Mouse (Mus musculus): ENCODE measurements at regions not wholly inside any gene's neighbourhood (a gene's known extent, or its start where the extent isn't known, plus 50 kb on each side); places are given as distances from the start of the nearest gene placed in this dataset.

DNA sequence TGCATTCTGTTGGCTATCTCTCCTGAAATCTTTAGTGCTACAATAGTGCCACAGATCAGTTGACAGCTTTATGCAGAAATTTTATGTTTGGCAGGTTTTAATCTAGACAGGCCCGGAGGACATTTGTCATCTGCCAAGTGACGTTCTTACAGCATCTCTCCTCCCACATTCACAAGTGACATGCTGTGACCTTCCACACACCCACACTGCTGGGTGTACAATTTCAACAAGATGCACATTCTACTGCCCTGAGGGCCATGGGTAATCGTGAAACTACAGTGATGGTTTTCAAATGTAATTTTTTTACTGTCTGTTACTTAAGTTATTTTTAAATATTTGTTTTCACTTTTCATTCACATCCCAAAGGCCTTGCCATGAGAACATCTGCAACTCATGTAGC lies 639.2 kb upstream of the Gm11114 start:
- Histone ChIP-seq H3K4me3 (ENCODE audit: low read depth, low read length) (no peak overlapping the region), H3K9ac (replicated peaks; ENCODE audit: low read depth) (no peak overlapping the region), H3K27ac (ENCODE audit: low read length) (no peak overlapping the region), H3K27me3 (replicated peaks; ENCODE audit: insufficient read depth, low read length) (no peaks in the 10 kb centered on the region), H3K9me3 (ENCODE audit: low read length) (no peaks in the 10 kb centered on the region), H3K36me3 (ENCODE audit: insufficient read depth, low read length) (no peaks in the 10 kb centered on the region), H3K4me1 (ENCODE audit: insufficient read depth, low read depth, low read length) (no peaks in the 10 kb centered on the region), H3K4me2 (replicated peaks; ENCODE audit: low read depth, low read length) (no peak overlapping the region)
- DNase-seq (ENCODE audit: low spot score) (no peak), ATAC-seq (no peak)
- no peak for TF ChIP-seq CTCF (IDR thresholded peaks at IDR 0.05)
- WGBS, result 45% methylated on average over 3 of the region's 3 CpGs

DNA sequence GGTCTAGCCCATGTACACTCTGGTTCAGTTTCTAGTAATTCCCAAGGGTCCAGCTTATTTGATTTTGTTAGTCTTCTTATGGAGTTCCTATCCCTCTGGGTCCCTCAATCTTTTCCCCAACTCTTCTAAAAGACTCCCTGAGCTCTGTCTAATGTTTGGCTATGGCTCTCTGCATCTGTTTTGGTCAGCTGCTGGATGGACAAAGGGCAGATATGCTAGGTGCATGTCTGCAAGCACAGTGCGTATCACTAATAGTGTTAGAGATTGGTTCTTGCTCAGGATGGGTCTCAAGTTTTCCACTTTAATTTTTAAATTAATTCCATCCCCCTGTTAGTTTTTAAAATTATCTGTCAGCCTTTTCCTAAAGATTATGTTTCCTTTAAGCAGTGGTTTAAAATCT lies 634.2 kb upstream of the Gm11114 start:
- Histone ChIP-seq H3K27me3 (replicated peaks; ENCODE audit: insufficient read depth, low read length) (no peaks in the 10 kb centered on the region), H3K27ac (ENCODE audit: low read length) (no peak overlapping the region), H3K9me3 (ENCODE audit: low read length) (no peaks in the 10 kb centered on the region), H3K4me2 (replicated peaks; ENCODE audit: low read depth, low read length) (no peak overlapping the region), H3K4me3 (ENCODE audit: low read depth, low read length) (no peak overlapping the region), H3K9ac (replicated peaks; ENCODE audit: low read depth) (no peak overlapping the region), H3K36me3 (ENCODE audit: insufficient read depth, low read length) (no peaks in the 10 kb centered on the region), H3K4me1 (ENCODE audit: insufficient read depth, low read depth, low read length) (no peaks in the 10 kb centered on the region)
- ATAC-seq, result no peak
- WGBS, result 95% methylated on average over 1 of the region's 1 CpGs
- no peak for TF ChIP-seq EP300 (IDR thresholded peaks at IDR 0.05)
- no peak for TF ChIP-seq CTCF (IDR thresholded peaks at IDR 0.05)
- no peak for DNase-seq (ENCODE audit: low spot score)

GRCm38 (mm10) chr9:84718615-84719191 lies 593.9 kb upstream of the Gm11114 start:
- H3K36me3 ChIP-seq (ENCODE audit: insufficient read depth, low read length), result no peaks in the 10 kb centered on the region
- H3K27me3 ChIP-seq (replicated peaks; ENCODE audit: insufficient read depth, low read length), result no peaks in the 10 kb centered on the region
- TF ChIP-seq CTCF (IDR thresholded peaks at IDR 0.05), result no peak
- TF ChIP-seq EP300 (IDR thresholded peaks at IDR 0.05), result no peak
- no peak overlapping the region for H3K4me3 ChIP-seq (ENCODE audit: low read depth, low read length)
- ATAC-seq (no peak), DNase-seq (ENCODE audit: low spot score) (no peak)
- no peak overlapping the region for H3K9ac ChIP-seq (replicated peaks; ENCODE audit: low read depth)
- no peak overlapping the region for H3K4me2 ChIP-seq (replicated peaks; ENCODE audit: low read depth, low read length)
- no peaks in the 10 kb centered on the region for H3K9me3 ChIP-seq (ENCODE audit: low read length)
- no peak overlapping the region for H3K27ac ChIP-seq (ENCODE audit: low read length)
- WGBS, result 45% methylated on average over 3 of the region's 3 CpGs
- H3K4me1 ChIP-seq (ENCODE audit: insufficient read depth, low read depth, low read length), result no peaks in the 10 kb centered on the region

DNA sequence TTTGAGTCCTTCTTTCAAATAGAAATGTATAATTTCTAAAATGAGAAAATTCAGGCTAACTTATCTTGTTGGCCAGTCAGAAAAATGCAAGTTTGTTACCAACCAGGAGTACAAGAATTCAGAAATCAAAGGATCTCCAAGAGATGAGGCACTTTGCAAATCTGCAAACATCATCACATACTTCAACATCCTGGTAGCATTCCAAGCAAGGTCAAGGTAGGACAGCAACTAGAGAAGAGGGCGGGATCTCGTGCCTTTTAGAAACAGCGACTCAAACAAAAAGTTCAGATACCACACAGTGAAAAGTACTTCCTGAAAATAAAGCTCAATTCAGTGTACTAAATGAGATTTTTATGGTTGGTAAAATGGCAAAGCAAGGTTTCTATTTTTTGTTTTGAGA lies 593.2 kb upstream of the Gm11114 start:
- DNase-seq (ENCODE audit: low spot score) (no peak), ATAC-seq (no peak)
- Histone ChIP-seq H3K27ac (ENCODE audit: low read length) (no peak overlapping the region), H3K4me2 (replicated peaks; ENCODE audit: low read depth, low read length) (no peak overlapping the region), H3K36me3 (ENCODE audit: insufficient read depth, low read length) (no peaks in the 10 kb centered on the region), H3K4me3 (ENCODE audit: low read depth, low read length) (no peak overlapping the region), H3K9ac (replicated peaks; ENCODE audit: low read depth) (no peak overlapping the region), H3K9me3 (ENCODE audit: low read length) (no peaks in the 10 kb centered on the region), H3K4me1 (ENCODE audit: insufficient read depth, low read depth, low read length) (no peaks in the 10 kb centered on the region), H3K27me3 (replicated peaks; ENCODE audit: insufficient read depth, low read length) (no peaks in the 10 kb centered on the region)
- TF ChIP-seq EP300 (IDR thresholded peaks at IDR 0.05), result no peak
- no peak for TF ChIP-seq CTCF (IDR thresholded peaks at IDR 0.05)
- 68% methylated on average over 3 of the region's 3 CpGs for WGBS

DNA sequence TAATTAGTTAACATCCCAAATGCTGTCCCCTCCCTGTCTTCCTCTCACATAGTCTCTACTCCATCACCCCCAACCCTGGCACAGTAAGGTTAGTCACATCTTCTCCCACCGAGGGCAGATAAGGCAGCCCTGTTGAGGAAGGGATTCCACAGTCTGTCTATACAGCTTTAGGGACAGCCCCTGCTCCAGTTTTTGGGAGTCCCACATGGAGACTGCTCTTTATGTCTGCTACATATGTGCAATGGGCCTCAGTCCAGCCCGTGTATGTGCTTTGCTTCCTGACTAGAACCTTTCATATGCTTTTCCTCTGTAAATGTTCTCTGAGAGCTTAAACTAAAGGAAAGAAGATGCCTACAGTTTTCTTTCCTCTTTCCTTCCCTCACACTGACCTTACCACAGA lies 592.1 kb upstream of the Gm11114 start:
- DNase-seq (ENCODE audit: low spot score), result no peak
- H3K36me3 ChIP-seq (ENCODE audit: insufficient read depth, low read length), result no peaks in the 10 kb centered on the region
- H3K4me3 ChIP-seq (ENCODE audit: low read depth, low read length), result no peak overlapping the region
- WGBS, result 65% methylated on average over 2 of the region's 2 CpGs
- ATAC-seq, result no peak
- no peak overlapping the region for H3K9ac ChIP-seq (replicated peaks; ENCODE audit: low read depth)
- no peaks in the 10 kb centered on the region for H3K9me3 ChIP-seq (ENCODE audit: low read length)
- H3K27me3 ChIP-seq (replicated peaks; ENCODE audit: insufficient read depth, low read length), result no peaks in the 10 kb centered on the region
- no peak overlapping the region for H3K4me2 ChIP-seq (replicated peaks; ENCODE audit: low read depth, low read length)
- H3K4me1 ChIP-seq (ENCODE audit: insufficient read depth, low read depth, low read length), result no peaks in the 10 kb centered on the region
- H3K27ac ChIP-seq (ENCODE audit: low read length), result no peak overlapping the region
- TF ChIP-seq CTCF (IDR thresholded peaks at IDR 0.05), result no peak
- no peak for TF ChIP-seq EP300 (IDR thresholded peaks at IDR 0.05)

DNA sequence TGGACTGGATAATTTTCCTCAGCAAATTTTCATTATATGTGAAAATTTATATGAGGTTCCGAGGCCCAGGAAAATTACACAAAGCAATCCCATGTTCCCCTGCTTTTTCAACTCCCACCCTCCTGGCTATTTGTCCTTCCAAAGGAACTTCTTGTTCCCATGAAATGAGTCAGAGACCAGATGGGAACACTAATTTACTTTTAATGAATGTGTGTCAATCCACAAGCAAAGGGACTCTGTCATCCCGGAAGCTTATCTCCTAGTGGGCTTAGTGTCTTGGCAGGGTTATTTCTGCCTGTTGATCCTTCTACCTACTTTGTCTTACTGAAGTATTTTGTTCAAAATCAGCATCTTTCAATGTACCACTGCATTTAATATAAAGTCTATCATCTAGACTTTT lies 573.3 kb upstream of the Gm11114 start:
- no peak overlapping the region for H3K4me2 ChIP-seq (replicated peaks; ENCODE audit: low read depth, low read length)
- H3K27me3 ChIP-seq (replicated peaks; ENCODE audit: insufficient read depth, low read length), result no peaks in the 10 kb centered on the region
- no peak overlapping the region for H3K27ac ChIP-seq (ENCODE audit: low read length)
- no peaks in the 10 kb centered on the region for H3K4me1 ChIP-seq (ENCODE audit: insufficient read depth, low read depth, low read length)
- H3K36me3 ChIP-seq (ENCODE audit: insufficient read depth, low read length), result no peaks in the 10 kb centered on the region
- no peaks in the 10 kb centered on the region for H3K9me3 ChIP-seq (ENCODE audit: low read length)
- no peak overlapping the region for H3K4me3 ChIP-seq (ENCODE audit: low read depth, low read length)
- TF ChIP-seq CTCF (IDR thresholded peaks at IDR 0.05) (no peak), EP300 (IDR thresholded peaks at IDR 0.05) (peak; percentile 49)
- ATAC-seq (no peak), DNase-seq (ENCODE audit: low spot score) (peak; percentile 46)
- H3K9ac ChIP-seq (replicated peaks; ENCODE audit: low read depth), result no peak overlapping the region
- 68% methylated on average over 2 of the region's 2 CpGs for WGBS

DNA sequence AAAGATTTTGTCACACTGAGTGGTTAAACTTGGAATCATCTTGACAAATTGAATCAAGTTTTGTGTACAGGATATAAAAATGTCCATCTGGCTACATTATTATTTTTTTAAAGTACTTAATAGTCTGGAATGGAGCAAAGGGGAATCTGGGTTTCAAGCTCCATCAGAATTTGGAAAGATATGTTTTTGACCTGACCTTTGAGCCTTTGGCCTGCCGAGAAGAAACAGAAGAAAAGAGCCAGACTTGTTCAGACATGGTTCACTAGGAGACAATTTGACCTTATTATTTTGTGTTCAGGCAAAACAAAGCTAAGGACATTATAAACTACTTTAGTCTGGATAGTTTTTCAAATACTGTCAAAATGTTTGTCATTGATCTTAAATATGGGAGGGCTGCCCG lies 572.2 kb upstream of the Gm11114 start:
- Histone ChIP-seq H3K4me3 (ENCODE audit: low read depth, low read length) (no peak overlapping the region), H3K36me3 (ENCODE audit: insufficient read depth, low read length) (no peaks in the 10 kb centered on the region), H3K9me3 (ENCODE audit: low read length) (no peaks in the 10 kb centered on the region), H3K9ac (replicated peaks; ENCODE audit: low read depth) (no peak overlapping the region), H3K27me3 (replicated peaks; ENCODE audit: insufficient read depth, low read length) (no peaks in the 10 kb centered on the region), H3K27ac (ENCODE audit: low read length) (no peak overlapping the region), H3K4me2 (replicated peaks; ENCODE audit: low read depth, low read length) (no peak overlapping the region), H3K4me1 (ENCODE audit: insufficient read depth, low read depth, low read length) (no peaks in the 10 kb centered on the region)
- TF ChIP-seq CTCF (IDR thresholded peaks at IDR 0.05) (no peak), EP300 (IDR thresholded peaks at IDR 0.05) (no peak)
- WGBS, result 62% methylated on average over 2 of the region's 2 CpGs
- ATAC-seq (no peak), DNase-seq (ENCODE audit: low spot score) (no peak)

Measured in lung, postnatal 0 days (tissue).